Mouse (Mus musculus) MEL (cell line): ENCODE measurements at regions not wholly inside any gene's neighbourhood (a gene's known extent, or its start where the extent isn't known, plus 50 kb on each side); places are given as distances from the start of the nearest gene placed in this dataset.

Experiments
- DNase-seq: peaks from one replicate; pipeline ENCODE4 v3.0.0; 2011; ENCODE audit warnings: low read depth, low spot score
- H3K27ac ChIP-seq: 2 replicates; pipeline ENCODE4 v1.5.1; 2012; ENCODE audit warnings: low read depth, mild to moderate bottlenecking, control low read depth, low read length, moderate library complexity; ENCODE audit not compliant: control insufficient read depth
- H3K27me3 ChIP-seq, 2 experiments: fragments of 150-350 bp in 1 of 2; sonication (generic) in 1 of 2; 2 replicates each; pipeline ENCODE4 v1.6.1; 2012; ENCODE audit warnings: low read length in 2 of 2, mild to moderate bottlenecking in 2 of 2, improper control_type of control experiment in 1 of 2, moderate library complexity in 1 of 2; ENCODE audit not compliant: insufficient read depth in 2 of 2, control insufficient read depth in 1 of 2
- H3K36me3 ChIP-seq, 2 experiments: 2 replicates each; pipeline ENCODE4 v1.6.1; 2012 to 2014; ENCODE audit warnings: low read length in 2 of 2, improper control_type of control experiment in 1 of 2, inconsistent platforms in 1 of 2, mild to moderate bottlenecking in 1 of 2; ENCODE audit not compliant: insufficient read depth in 2 of 2, control insufficient read depth in 1 of 2
- H3K4me1 ChIP-seq, 2 experiments: fragments of 150-350 bp in 1 of 2; sonication (generic) in 1 of 2; 2 replicates each; pipeline ENCODE4 v1.6.1; 2012; ENCODE audit warnings: low read length in 2 of 2, improper control_type of control experiment in 1 of 2, mild to moderate bottlenecking in 1 of 2; ENCODE audit not compliant: insufficient read depth in 2 of 2, control insufficient read depth in 1 of 2
- H3K4me3 ChIP-seq, 2 experiments: fragments of 150-350 bp in 1 of 2; sonication (generic) in 1 of 2; 2 replicates each; pipeline ENCODE4 v1.5.1; 2012; ENCODE audit warnings: low read depth in 2 of 2, low read length in 2 of 2, mild to moderate bottlenecking in 2 of 2, moderate library complexity in 2 of 2, control low read depth in 1 of 2, improper control_type of control experiment in 1 of 2; ENCODE audit not compliant: control insufficient read depth in 1 of 2, insufficient read depth in 1 of 2
- H3K79me2 ChIP-seq: 2 replicates; pipeline ENCODE4 v1.6.1; 2012; ENCODE audit warnings: mild to moderate bottlenecking, low read length, moderate library complexity; ENCODE audit not compliant: control insufficient read depth, poor library complexity, insufficient read depth
- H3K9ac ChIP-seq: 2 replicates; pipeline ENCODE4 v1.6.1; 2012; ENCODE audit warnings: low read depth, mild to moderate bottlenecking, control low read depth, low read length, moderate library complexity; ENCODE audit not compliant: control insufficient read depth, poor library complexity, severe bottlenecking
- H3K9me3 ChIP-seq: fragments of 150-350 bp; sonication (generic); replicated peaks from 2 replicates; pipeline ENCODE4 v1.6.1; 2012; ENCODE audit warnings: mild to moderate bottlenecking, low read length, improper control_type of control experiment, moderate library complexity; ENCODE audit not compliant: insufficient read depth
- BHLHE40 ChIP-seq: IDR thresholded peaks from 2 replicates; pipeline ENCODE4 v1.6.1; 2012; ENCODE audit warnings: low read depth, mild to moderate bottlenecking, inconsistent platforms, low read length, improper control_type of control experiment, borderline replicate concordance
- CHD1 ChIP-seq: IDR thresholded peaks from 2 replicates; pipeline ENCODE4 v1.6.1; 2012; ENCODE audit warnings: low read depth, mild to moderate bottlenecking, inconsistent platforms, low read length, improper control_type of control experiment
- CTCF ChIP-seq, 3 experiments: IDR thresholded peaks in 2 of 3; conservative IDR thresholded peaks in 1 of 3; 2 replicates each; pipeline ENCODE4 v1.5.1; 2011 to 2012; ENCODE audit warnings: low read length in 3 of 3, low read depth in 2 of 3, mild to moderate bottlenecking in 2 of 3, improper control_type of control experiment in 1 of 3, inconsistent platforms in 1 of 3, mixed read lengths in 1 of 3, moderate library complexity in 1 of 3; ENCODE audit not compliant: control insufficient read depth in 1 of 3, insufficient read depth in 1 of 3, poor library complexity in 1 of 3, severe bottlenecking in 1 of 3
- EP300 ChIP-seq, 2 experiments: IDR thresholded peaks; 2 replicates each; pipeline ENCODE4 v1.6.1; 2011; ENCODE audit warnings: improper control_type of control experiment in 2 of 2, low read length in 2 of 2, low read depth in 1 of 2, mild to moderate bottlenecking in 1 of 2
- ETS1 ChIP-seq: IDR thresholded peaks from 2 replicates; pipeline ENCODE4 v1.6.1; 2012; ENCODE audit warnings: low read depth, mild to moderate bottlenecking, inconsistent platforms, low read length, improper control_type of control experiment, moderate library complexity
- GATA1 ChIP-seq: IDR thresholded peaks from 2 replicates; pipeline ENCODE4 v1.6.1; 2011; ENCODE audit warnings: low read depth, low read length, improper control_type of control experiment
- MAX ChIP-seq: IDR thresholded peaks from 2 replicates; pipeline ENCODE4 v1.6.1; 2011; ENCODE audit warnings: low read length, improper control_type of control experiment
- MYB ChIP-seq: IDR thresholded peaks from 2 replicates; pipeline ENCODE4 v1.6.1; 2011; ENCODE audit warnings: mild to moderate bottlenecking, low read depth, low read length, improper control_type of control experiment
- NELFE ChIP-seq: IDR thresholded peaks from 2 replicates; pipeline ENCODE4 v1.6.1; 2011; ENCODE audit warnings: low read depth, low read length, improper control_type of control experiment
- POLR2AphosphoS5 ChIP-seq: IDR thresholded peaks from 2 replicates; pipeline ENCODE4 v1.6.1; 2012; ENCODE audit warnings: low read depth, borderline replicate concordance, mild to moderate bottlenecking, inconsistent platforms, low read length, moderate library complexity, mixed read lengths
- RAD21 ChIP-seq: IDR thresholded peaks from 2 replicates; pipeline ENCODE4 v1.6.1; 2011; ENCODE audit warnings: mild to moderate bottlenecking, low read depth, low read length, improper control_type of control experiment
- RCOR1 ChIP-seq: IDR thresholded peaks from 2 replicates; pipeline ENCODE4 v1.6.1; 2012; ENCODE audit warnings: low read depth, mild to moderate bottlenecking, inconsistent platforms, low read length, improper control_type of control experiment
- SIN3A ChIP-seq: IDR thresholded peaks from 2 replicates; pipeline ENCODE4 v1.6.1; 2012; ENCODE audit warnings: low read length, improper control_type of control experiment, inconsistent platforms
- SMC3 ChIP-seq: IDR thresholded peaks from 2 replicates; pipeline ENCODE4 v1.6.1; 2011; ENCODE audit warnings: low read depth, low read length, improper control_type of control experiment
- TAL1 ChIP-seq: IDR thresholded peaks from 2 replicates; pipeline ENCODE4 v1.6.1; 2012; ENCODE audit warnings: mild to moderate bottlenecking, inconsistent platforms, low read length, moderate library complexity, mixed read lengths
- TBP ChIP-seq: IDR thresholded peaks from 2 replicates; pipeline ENCODE4 v1.8.0; 2011; ENCODE audit warnings: low read depth, low read length, improper control_type of control experiment
- TCF12 ChIP-seq: IDR thresholded peaks from 2 replicates; pipeline ENCODE4 v1.6.1; 2014; ENCODE audit warnings: low read depth, mild to moderate bottlenecking, inconsistent platforms, low read length, improper control_type of control experiment, moderate library complexity
- USF2 ChIP-seq, 2 experiments: IDR thresholded peaks; 2 replicates each; pipeline ENCODE4 v1.6.1; 2011 to 2012; ENCODE audit warnings: improper control_type of control experiment in 2 of 2, low read length in 2 of 2, borderline replicate concordance in 1 of 2, inconsistent platforms in 1 of 2, low read depth in 1 of 2, mild to moderate bottlenecking in 1 of 2; ENCODE audit not compliant: insufficient read depth in 1 of 2
- ZKSCAN1 ChIP-seq: IDR thresholded peaks from 2 replicates; pipeline ENCODE4 v1.6.1; 2012; ENCODE audit warnings: low read depth, mild to moderate bottlenecking, inconsistent platforms, low read length, improper control_type of control experiment, moderate library complexity
- ZNF384 ChIP-seq: IDR thresholded peaks from 2 replicates; pipeline ENCODE4 v1.6.1; 2012; ENCODE audit warnings: low read depth, mild to moderate bottlenecking, inconsistent platforms, low read length, improper control_type of control experiment

- H3K27ac ChIP-seq: peak overlapping the region; percentile 47
- H3K4me1 ChIP-seq: peaks cover 3 to 28% of the 10 kb centered on the region in 2 experiments
- H3K4me3 ChIP-seq: no peak overlapping the region
- no peaks in the 10 kb centered on the region for H3K27me3 ChIP-seq
- DNase-seq: peak; percentile 88
- H3K36me3 ChIP-seq: peaks cover 0 to 23% of the 10 kb centered on the region in 2 experiments; a peak in 2 of 4 replicates
- H3K9me3 ChIP-seq: no peaks in the 10 kb centered on the region
- TF ChIP-seq RCOR1 (0 out of 2 replicates have a peak, but pooled peaks have one; percentile 36), CHD1 (no peak), ZKSCAN1 (no peak), TBP (no peak), RAD21 (no peak), GATA1 (0 out of 2 replicates have a peak, but pooled peaks have one; percentile 26), MAX (no peak), TCF12 (peak; percentile 35; the same call in 1 of the 2 replicates), POLR2AphosphoS5 (no peak), TAL1 (peak; percentile 49), SIN3A (peak; percentile 38; the same call in 1 of the 2 replicates), ETS1 (no peak), EP300 (IDR thresholded peaks at IDR 0.05; ENCODE audit: low read depth in 1 of 2, low read length in 2 of 2) (peak; percentile 40 to 55; a peak in 3 of 4 replicates), CTCF (IDR thresholded peaks at IDR 0.05 in 2 of 3, conservative IDR thresholded peaks at IDR 0.05 in 1 of 3; ENCODE audit: control insufficient read depth in 1 of 3, insufficient read depth in 1 of 3, low read depth in 2 of 3, low read length in 3 of 3, poor library complexity in 1 of 3, severe bottlenecking in 1 of 3) (no peak)
- peaks cover 6% of the 10 kb centered on the region for H3K79me2 ChIP-seq
- no peak overlapping the region for H3K9ac ChIP-seq
Observed at GRCm38 (mm10) chr2:128414588-128415240, 176.3 kb upstream of the Spdye4c start.

DNA sequence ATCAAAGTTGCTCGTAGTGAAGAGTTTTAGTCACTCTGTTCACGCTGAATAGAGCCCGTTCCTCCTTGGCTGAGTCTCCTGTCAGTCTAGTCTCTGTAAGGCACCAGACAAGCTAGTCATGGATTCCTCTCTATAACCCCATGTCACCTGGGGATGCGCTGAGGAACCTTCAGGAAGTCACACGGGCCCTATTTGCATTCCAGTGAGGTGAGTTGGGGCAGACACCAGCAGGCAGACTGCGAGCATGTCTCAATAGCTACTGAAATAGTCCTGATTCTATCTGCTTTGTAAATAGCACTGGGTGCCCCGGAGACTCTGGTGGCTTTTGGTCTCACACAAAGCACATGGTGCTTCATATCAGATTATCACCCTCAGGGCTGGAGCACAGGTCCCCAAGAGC, 174.6 kb upstream of the Spdye4c start:
- Histone ChIP-seq H3K27ac (no peak overlapping the region), H3K79me2 (peaks cover 12% of the 10 kb centered on the region), H3K9me3 (no peaks in the 10 kb centered on the region), H3K27me3 (no peaks in the 10 kb centered on the region), H3K4me1 (peaks cover 3 to 29% of the 10 kb centered on the region in 2 experiments), H3K4me3 (no peak overlapping the region)
- TF ChIP-seq BHLHE40: no peak
- no peak for TF ChIP-seq MYB
- TF ChIP-seq NELFE: no peak
- TF ChIP-seq ZNF384: no peak
- no peak for TF ChIP-seq USF2 (IDR thresholded peaks at IDR 0.05; ENCODE audit: borderline replicate concordance in 1 of 2, insufficient read depth in 1 of 2, low read depth in 1 of 2, low read length in 2 of 2)
- TF ChIP-seq SMC3: no peak
- no peak for TF ChIP-seq GATA1
- TF ChIP-seq, all 39 proteins: peak for 0
- DNase-seq: no peak
- Histone ChIP-seq H3K9ac (no peak overlapping the region), H3K36me3 (peaks cover 0 to 23% of the 10 kb centered on the region in 2 experiments; a peak in 2 of 4 replicates)
